Mouse (Mus musculus) heart, embryonic 11.5 days (tissue): ENCODE results near the gene Relch. TPM values are rescaled to one million over a fixed set of nuclear protein-coding genes. Genes with fewer than 3 reads are reported as not detected.
"Not testable (repeated sequence)": the region's sequence is repeated elsewhere in the genome, so short reads cannot be mapped to it uniquely, and the experiment has no call there.

Experiments used
- ATAC-seq: fragments of 200-750 bp; cut with Nextera tagmentation; replicated peaks from 2 replicates; pipeline ENCODE4 v1.8.0; 2017; ENCODE audit warnings: moderate library complexity; ENCODE audit not compliant: insufficient number of reproducible peaks, low FRiP score, low TSS enrichment
- H3K27ac ChIP-seq: fragments of 300-500 bp; sonication (generic); 2 replicates; pipeline ENCODE4 v1.5.1; 2014; ENCODE audit warnings: mild to moderate bottlenecking, low read depth, low read length
- H3K27me3 ChIP-seq: fragments of 300-500 bp; sonication (generic); 2 replicates; pipeline ENCODE4 v1.6.1; 2014; ENCODE audit warnings: mild to moderate bottlenecking, low read length, mixed read lengths; ENCODE audit not compliant: control insufficient read depth, insufficient read depth
- H3K36me3 ChIP-seq: fragments of 300-500 bp; sonication (generic); 2 replicates; pipeline ENCODE4 v1.6.1; 2014; ENCODE audit warnings: mild to moderate bottlenecking, low read length, moderate library complexity, mixed read lengths; ENCODE audit not compliant: control insufficient read depth, insufficient read depth
- H3K4me1 ChIP-seq: fragments of 300-500 bp; sonication (generic); 2 replicates; pipeline ENCODE4 v1.6.1; 2014; ENCODE audit warnings: low read length; ENCODE audit not compliant: control insufficient read depth, insufficient read depth
- H3K4me2 ChIP-seq: fragments of 300-500 bp; sonication (generic); 2 replicates; pipeline ENCODE4 v1.6.1; 2014; ENCODE audit warnings: mild to moderate bottlenecking, moderate library complexity
- H3K4me3 ChIP-seq: fragments of 300-500 bp; sonication (generic); 2 replicates; pipeline ENCODE4 v1.5.1; 2014; ENCODE audit warnings: low read depth, low read length
- H3K9ac ChIP-seq: fragments of 300-500 bp; sonication (generic); 2 replicates; pipeline ENCODE4 v1.6.1; 2014; ENCODE audit warnings: mild to moderate bottlenecking, low read depth, low read length, moderate library complexity
- H3K9me3 ChIP-seq: fragments of 300-500 bp; sonication (generic); replicated peaks from 2 replicates; pipeline ENCODE4 v1.6.1; 2016; ENCODE audit warnings: low read length; ENCODE audit not compliant: control insufficient read depth
- WGBS: fragments of 180-500 bp; shearing (Covaris S2); extraction: QIAGEN DNeasy Blood & Tissue Kit; methylation state at CpG from one replicate; pipeline ENCODE4 v1.1.7; 2014; ENCODE audit not compliant: insufficient replicate concordance; 5-methylcytosine and 5-hydroxymethylcytosine counted together
- polyA plus RNA-seq: library from polyadenylated mRNA; unstranded; fragments of >200 nt; fragmentation: Nextera tagmentation; extraction: Ambion mirVana; gene quantifications from 2 replicates; pipeline ENCODE4 v1.2.1, GENCODE M21; 2014

Relch gene
- polyA plus RNA-seq, 1 experiment from 2014 or later = 14.1 TPM

GRCm38 (mm10) chr1:105748091-105748799, 84.6 kb downstream of the Relch start:
- peaks cover 7% of the 10 kb centered on the region for H3K36me3 ChIP-seq
- H3K27me3 ChIP-seq = no peaks in the 10 kb centered on the region
- H3K4me1 ChIP-seq = no peaks in the 10 kb centered on the region
- no peaks in the 10 kb centered on the region for H3K9me3 ChIP-seq
- no peak overlapping the region for H3K4me2 ChIP-seq
- WGBS = 93% methylated on average over 4 of the region's 4 CpGs
- no peak overlapping the region for H3K9ac ChIP-seq
- H3K4me3 ChIP-seq = no peak overlapping the region
- H3K27ac ChIP-seq = no peak overlapping the region
- ATAC-seq = no peak

GRCm38 (mm10) chr1:105752196-105752595, 88.5 kb downstream of the Relch start:
- Histone ChIP-seq H3K9ac (no peak overlapping the region), H3K4me1 (no peaks in the 10 kb centered on the region), H3K27ac (no peak overlapping the region), H3K4me3 (no peak overlapping the region), H3K36me3 (peaks cover 3% of the 10 kb centered on the region; the same call in 1 of the 2 replicates), H3K9me3 (no peaks in the 10 kb centered on the region), H3K4me2 (no peak overlapping the region), H3K27me3 (no peaks in the 10 kb centered on the region)
- WGBS = 74% methylated on average over 4 of the region's 4 CpGs
- no peak for ATAC-seq

- 91% methylated on average over 1 of the region's 1 CpGs for WGBS
- H3K9me3 ChIP-seq = no peaks in the 10 kb centered on the region
- no peaks in the 10 kb centered on the region for H3K27me3 ChIP-seq
- ATAC-seq = no peak
- H3K4me1 ChIP-seq = no peaks in the 10 kb centered on the region
- H3K4me2 ChIP-seq = no peak overlapping the region
- no peak overlapping the region for H3K4me3 ChIP-seq
- H3K9ac ChIP-seq = no peak overlapping the region
- H3K27ac ChIP-seq = no peak overlapping the region
- peaks cover 3% of the 10 kb centered on the region; the same call in 1 of the 2 replicates for H3K36me3 ChIP-seq
Measured at GRCm38 (mm10) chr1:105752944-105753343, 89.3 kb downstream of the Relch start.

GRCm38 (mm10) chr1:105758798-105759197, 95.1 kb downstream of the Relch start:
- WGBS = 92% methylated on average over 4 of the region's 4 CpGs
- Histone ChIP-seq H3K9ac (no peak overlapping the region), H3K27me3 (no peaks in the 10 kb centered on the region), H3K4me3 (no peak overlapping the region), H3K4me1 (no peaks in the 10 kb centered on the region), H3K9me3 (no peaks in the 10 kb centered on the region), H3K4me2 (no peak overlapping the region), H3K27ac (no peak overlapping the region), H3K36me3 (no peaks in the 10 kb centered on the region)
- ATAC-seq = no peak

GRCm38 (mm10) chr1:105759422-105760165, 95.9 kb downstream of the Relch start:
- H3K27ac ChIP-seq = no peak overlapping the region
- H3K4me3 ChIP-seq = no peak overlapping the region
- H3K9me3 ChIP-seq = no peaks in the 10 kb centered on the region
- no peaks in the 10 kb centered on the region for H3K36me3 ChIP-seq
- H3K4me2 ChIP-seq = no peak overlapping the region
- no peaks in the 10 kb centered on the region for H3K27me3 ChIP-seq
- no peak for ATAC-seq
- whole genome bisulfite sequencing = 76% methylated on average over 3 of the region's 3 CpGs
- H3K4me1 ChIP-seq = no peaks in the 10 kb centered on the region
- no peak overlapping the region for H3K9ac ChIP-seq

GRCm38 (mm10) chr1:105765586-105765985, 101.9 kb downstream of the Relch start:
- Histone ChIP-seq H3K4me1 (no peaks in the 10 kb centered on the region), H3K9me3 (no peaks in the 10 kb centered on the region), H3K36me3 (no peaks in the 10 kb centered on the region), H3K4me2 (no peak overlapping the region), H3K4me3 (no peak overlapping the region), H3K27me3 (no peaks in the 10 kb centered on the region), H3K9ac (no peak overlapping the region), H3K27ac (no peak overlapping the region)
- 71% methylated on average over 8 of the region's 8 CpGs for WGBS
- no peak for ATAC-seq

- H3K4me3 ChIP-seq, H3K27me3 ChIP-seq, H3K4me2 ChIP-seq, H3K27ac ChIP-seq, H3K9me3 ChIP-seq, H3K36me3 ChIP-seq, H3K9ac ChIP-seq, H3K4me1 ChIP-seq, ATAC-seq: not testable (repeated sequence)
- WGBS = 79% methylated on average over 9 of the region's 9 CpGs
Measured at GRCm38 (mm10) chr1:105766099-105766498, 102.4 kb downstream of the Relch start.

GRCm38 (mm10) chr1:105768397-105768796, 104.7 kb downstream of the Relch start:
- 75% methylated on average over 2 of the region's 2 CpGs for WGBS
- no peaks in the 10 kb centered on the region for H3K36me3 ChIP-seq
- H3K4me1 ChIP-seq = no peaks in the 10 kb centered on the region
- H3K4me3 ChIP-seq = no peak overlapping the region
- ATAC-seq = no peak
- H3K4me2 ChIP-seq = no peak overlapping the region
- H3K9me3 ChIP-seq = no peaks in the 10 kb centered on the region
- no peak overlapping the region for H3K9ac ChIP-seq
- no peak overlapping the region for H3K27ac ChIP-seq
- H3K27me3 ChIP-seq = no peaks in the 10 kb centered on the region
